Mouse (Mus musculus): ENCODE data around the gene Gm17018. TPM values are rescaled to one million over a fixed set of nuclear protein-coding genes. Genes with fewer than 3 reads are reported as not detected.

Gm17018 gene
- total RNA-seq, 2 experiments from 2014 or later = 55.4 to 65.4 TPM

DNA sequence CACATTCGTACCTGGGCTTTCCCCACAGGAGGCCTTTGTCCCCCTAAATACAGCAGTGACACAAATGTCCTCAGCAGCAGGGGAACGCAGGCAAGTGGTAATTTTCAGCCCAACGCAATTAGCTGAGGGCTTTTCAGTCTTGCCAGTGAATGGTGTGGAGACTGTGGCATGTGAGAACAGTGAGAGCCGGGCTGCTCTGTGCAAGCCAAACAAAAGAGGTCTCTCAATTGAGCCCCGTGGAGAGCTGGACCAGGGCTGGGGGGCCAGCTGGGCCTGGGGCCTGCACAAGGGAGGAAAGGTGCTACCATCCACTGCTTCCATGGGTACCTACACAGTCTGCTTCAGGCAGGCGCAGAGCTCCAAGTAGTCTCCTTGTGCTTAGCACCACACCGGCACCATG lies 47.1 kb downstream of the Gm17018 start:
- no peak for DNase-seq (ENCODE audit: low spot score in 2 of 2)
- TF ChIP-seq CTCF (conservative IDR thresholded peaks at IDR 0.05) = no peak
- H3K27ac ChIP-seq = no peak overlapping the region
- H3K4me3 ChIP-seq = no peak overlapping the region

GRCm38 (mm10) chr19:45608648-45609339 lies 48.4 kb downstream of the Gm17018 start:
- H3K4me3 ChIP-seq = no peak overlapping the region
- DNase-seq (ENCODE audit: low spot score in 2 of 2) = no peak
- no peak overlapping the region for H3K27ac ChIP-seq
- TF ChIP-seq CTCF (conservative IDR thresholded peaks at IDR 0.05) = no peak

- DNase-seq (ENCODE audit: low spot score in 2 of 2) = no peak
- no peak for TF ChIP-seq CTCF (conservative IDR thresholded peaks at IDR 0.05)
- Histone ChIP-seq H3K27ac (no peak overlapping the region), H3K4me3 (no peak overlapping the region)
Observed at GRCm38 (mm10) chr19:45610823-45611222, 50.4 kb downstream of the Gm17018 start.

- Histone ChIP-seq H3K27ac (no peak overlapping the region), H3K4me3 (no peak overlapping the region)
- DNase-seq (ENCODE audit: low spot score in 2 of 2) = no peak
- TF ChIP-seq CTCF (conservative IDR thresholded peaks at IDR 0.05) = no peak
Observed at GRCm38 (mm10) chr19:45614375-45614774, 54.0 kb downstream of the Gm17018 start.

DNA sequence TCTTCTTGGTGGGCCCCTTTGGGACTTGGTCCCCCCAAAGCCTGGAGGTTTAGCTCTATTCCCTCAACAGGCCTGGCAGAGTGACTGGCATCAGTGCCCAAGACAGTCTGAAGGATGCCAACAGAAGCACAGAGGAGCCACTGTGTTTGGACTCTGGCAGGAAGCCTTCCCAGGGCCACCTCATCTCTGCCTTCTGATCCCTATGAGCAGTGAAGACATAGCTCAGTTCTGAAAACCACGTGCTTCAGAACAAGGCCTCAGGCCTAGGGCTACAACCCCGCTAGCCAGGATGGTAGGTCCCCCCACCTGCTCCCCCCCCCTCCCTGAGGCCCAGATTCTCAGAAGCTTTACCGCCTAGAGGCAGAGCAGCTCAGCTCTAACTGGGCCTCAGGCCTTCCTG lies 54.5 kb downstream of the Gm17018 start:
- peak in 1 of 2 experiments; percentile 42 for DNase-seq (ENCODE audit: low spot score in 2 of 2)
- no peak overlapping the region; the same call in 1 of the 2 replicates for H3K27ac ChIP-seq

DNA sequence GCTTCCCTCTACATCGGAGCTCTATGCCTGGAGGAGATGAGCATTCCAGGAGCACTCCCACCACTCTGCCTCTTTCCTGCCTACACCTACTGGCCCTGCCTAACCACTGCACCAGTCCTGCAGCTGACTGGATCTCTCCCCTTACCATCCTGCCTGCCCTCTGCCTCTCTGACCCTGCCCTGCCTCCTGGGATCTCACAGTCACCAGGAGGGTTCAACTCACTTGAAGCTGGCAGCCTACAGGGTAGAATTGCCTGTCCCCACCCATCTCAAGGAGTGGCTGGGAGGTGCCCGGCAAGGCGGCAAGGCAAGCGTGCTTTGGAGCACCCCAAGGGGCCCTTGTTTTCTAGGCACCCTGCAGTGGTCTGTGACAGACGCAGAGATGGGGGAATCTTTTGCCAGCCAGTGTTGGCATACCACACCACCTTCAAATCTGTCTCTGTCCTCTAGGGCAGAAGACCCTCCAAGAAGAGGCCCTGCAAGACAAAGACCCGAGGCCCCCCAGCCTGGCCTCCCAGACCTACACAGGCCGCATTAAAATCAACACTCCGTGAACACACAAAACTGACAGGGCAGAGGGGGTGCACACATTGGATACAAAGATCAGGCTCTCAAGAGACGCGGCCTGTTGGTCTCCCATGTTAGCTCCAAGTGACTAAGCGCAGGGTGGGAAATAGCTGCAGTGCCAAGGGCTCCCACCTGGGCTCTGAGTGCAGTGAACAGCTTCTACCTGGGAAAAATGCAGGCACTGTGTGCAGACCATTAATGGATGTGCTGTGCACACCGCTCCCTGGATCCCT lies 55.2 kb downstream of the Gm17018 start:
- no peak for TF ChIP-seq CTCF (conservative IDR thresholded peaks at IDR 0.05)
- DNase-seq (ENCODE audit: low spot score in 2 of 2) = no peak
- no peak overlapping the region; the same call in 1 of the 2 replicates for H3K27ac ChIP-seq

More for the DNA sequence above, 54.5 kb downstream of the Gm17018 start:
- no peak for TF ChIP-seq CTCF (conservative IDR thresholded peaks at IDR 0.05)
- no peak overlapping the region for H3K4me3 ChIP-seq

GRCm38 (mm10) chr19:45616214-45616518 lies 55.8 kb downstream of the Gm17018 start:
- Histone ChIP-seq H3K27ac (no peak overlapping the region), H3K4me3 (no peak overlapping the region)
- TF ChIP-seq CTCF (conservative IDR thresholded peaks at IDR 0.05) = no peak
- DNase-seq (ENCODE audit: low spot score in 2 of 2) = no peak

More for the DNA sequence above, 55.2 kb downstream of the Gm17018 start:
- H3K4me3 ChIP-seq = no peak overlapping the region

DNA sequence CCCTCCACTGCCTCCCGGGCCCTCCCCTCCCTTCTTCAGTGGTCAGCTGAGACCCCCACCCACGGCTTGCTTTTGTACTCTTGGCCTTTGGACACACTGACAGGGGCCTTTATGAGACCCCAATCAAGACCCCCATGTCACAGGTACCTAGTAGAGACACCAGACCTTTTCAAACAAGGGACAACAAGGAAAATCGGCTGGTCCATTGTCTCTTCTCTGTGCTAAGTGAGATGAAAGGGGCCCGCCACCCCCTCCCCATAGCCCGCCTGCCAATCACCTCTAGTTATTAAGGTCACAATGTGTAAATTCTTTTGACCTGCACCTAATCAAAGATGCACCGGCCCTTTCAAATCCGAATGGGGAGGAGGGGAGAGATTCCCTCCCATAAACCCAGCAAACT lies 56.3 kb downstream of the Gm17018 start:
- no peak overlapping the region for H3K4me3 ChIP-seq
- no peak overlapping the region for H3K27ac ChIP-seq
- no peak for DNase-seq (ENCODE audit: low spot score in 2 of 2)
- no peak for TF ChIP-seq CTCF (conservative IDR thresholded peaks at IDR 0.05)

- H3K27ac ChIP-seq = no peak overlapping the region
- TF ChIP-seq CTCF (conservative IDR thresholded peaks at IDR 0.05) = no peak
- no peak overlapping the region for H3K4me3 ChIP-seq
- DNase-seq (ENCODE audit: low spot score in 2 of 2) = no peak
Observed at GRCm38 (mm10) chr19:45618184-45618583, 57.8 kb downstream of the Gm17018 start.

- DNase-seq (ENCODE audit: low spot score in 2 of 2) = no peak
Observed at GRCm38 (mm10) chr19:45619744-45620501, 59.5 kb downstream of the Gm17018 start.

DNA sequence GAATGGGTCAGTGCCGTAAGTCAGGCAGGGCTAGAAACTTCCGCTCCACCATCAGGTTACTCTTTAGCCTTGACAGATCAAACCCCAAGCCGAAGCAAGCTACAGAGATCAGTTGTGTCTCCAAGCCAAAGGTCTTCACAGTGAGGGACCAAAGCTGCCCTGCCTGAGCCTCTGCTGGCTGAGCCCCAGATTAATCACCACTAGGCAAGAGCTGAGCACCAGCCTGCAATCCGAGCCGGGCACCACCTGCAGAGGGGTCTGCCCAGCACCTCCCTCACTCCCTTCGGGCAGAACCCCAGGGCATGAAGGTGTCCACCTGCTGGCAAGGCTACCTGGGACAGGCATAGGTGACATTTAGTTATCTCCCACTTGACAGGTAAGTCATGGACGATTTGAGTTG lies 60.6 kb downstream of the Gm17018 start:
- no peak overlapping the region for H3K4me3 ChIP-seq
- DNase-seq (ENCODE audit: low spot score in 2 of 2) = no peak
- no peak overlapping the region for H3K27ac ChIP-seq
- TF ChIP-seq CTCF (conservative IDR thresholded peaks at IDR 0.05) = no peak

More at GRCm38 (mm10) chr19:45619744-45620501, 59.5 kb downstream of the Gm17018 start:
- no peak for TF ChIP-seq CTCF (conservative IDR thresholded peaks at IDR 0.05)
- no peak overlapping the region for H3K27ac ChIP-seq
- no peak overlapping the region for H3K4me3 ChIP-seq

GRCm38 (mm10) chr19:45622144-45622543 lies 61.7 kb downstream of the Gm17018 start:
- no peak for DNase-seq (ENCODE audit: low spot score in 2 of 2)
- Histone ChIP-seq H3K27ac (no peak overlapping the region), H3K4me3 (no peak overlapping the region)
- TF ChIP-seq CTCF (conservative IDR thresholded peaks at IDR 0.05) = no peak

DNA sequence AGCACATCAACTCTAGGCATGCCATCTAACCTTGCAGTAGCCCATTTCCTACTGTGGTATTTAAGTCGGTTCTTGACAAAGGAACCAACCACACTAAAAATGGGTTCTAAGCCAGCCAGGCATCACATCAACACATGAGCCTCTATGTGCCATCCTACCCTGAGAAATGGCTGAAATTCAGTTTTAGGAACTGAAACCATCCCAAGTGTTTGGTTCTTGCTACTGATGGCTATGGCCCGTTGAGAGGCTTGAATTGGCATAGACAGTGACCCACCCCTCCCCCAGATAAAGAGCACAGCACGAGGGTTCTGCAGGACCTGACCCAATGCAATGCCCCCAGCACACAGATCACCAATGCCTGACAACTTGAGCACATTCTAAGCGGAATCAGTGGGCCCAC lies 63.3 kb downstream of the Gm17018 start:
- H3K27ac ChIP-seq = no peak overlapping the region
- TF ChIP-seq CTCF (conservative IDR thresholded peaks at IDR 0.05) = no peak
- H3K4me3 ChIP-seq = no peak overlapping the region
- no peak for DNase-seq (ENCODE audit: low spot score in 2 of 2)
